Mouse (Mus musculus): ENCODE measurements around the gene Pde11a. TPM values are rescaled to one million over a fixed set of nuclear protein-coding genes. Genes with fewer than 3 reads are reported as not detected.
A peak's percentile ranks its signal among the peaks of the same experiment; 100 is the strongest.

Gene Pde11a
- polyA plus RNA-seq (2015; fragmentation: Nextera tagmentation; extraction: Ambion mirVana): 0.52 and 0.96 TPM in 2 replicates

DNA sequence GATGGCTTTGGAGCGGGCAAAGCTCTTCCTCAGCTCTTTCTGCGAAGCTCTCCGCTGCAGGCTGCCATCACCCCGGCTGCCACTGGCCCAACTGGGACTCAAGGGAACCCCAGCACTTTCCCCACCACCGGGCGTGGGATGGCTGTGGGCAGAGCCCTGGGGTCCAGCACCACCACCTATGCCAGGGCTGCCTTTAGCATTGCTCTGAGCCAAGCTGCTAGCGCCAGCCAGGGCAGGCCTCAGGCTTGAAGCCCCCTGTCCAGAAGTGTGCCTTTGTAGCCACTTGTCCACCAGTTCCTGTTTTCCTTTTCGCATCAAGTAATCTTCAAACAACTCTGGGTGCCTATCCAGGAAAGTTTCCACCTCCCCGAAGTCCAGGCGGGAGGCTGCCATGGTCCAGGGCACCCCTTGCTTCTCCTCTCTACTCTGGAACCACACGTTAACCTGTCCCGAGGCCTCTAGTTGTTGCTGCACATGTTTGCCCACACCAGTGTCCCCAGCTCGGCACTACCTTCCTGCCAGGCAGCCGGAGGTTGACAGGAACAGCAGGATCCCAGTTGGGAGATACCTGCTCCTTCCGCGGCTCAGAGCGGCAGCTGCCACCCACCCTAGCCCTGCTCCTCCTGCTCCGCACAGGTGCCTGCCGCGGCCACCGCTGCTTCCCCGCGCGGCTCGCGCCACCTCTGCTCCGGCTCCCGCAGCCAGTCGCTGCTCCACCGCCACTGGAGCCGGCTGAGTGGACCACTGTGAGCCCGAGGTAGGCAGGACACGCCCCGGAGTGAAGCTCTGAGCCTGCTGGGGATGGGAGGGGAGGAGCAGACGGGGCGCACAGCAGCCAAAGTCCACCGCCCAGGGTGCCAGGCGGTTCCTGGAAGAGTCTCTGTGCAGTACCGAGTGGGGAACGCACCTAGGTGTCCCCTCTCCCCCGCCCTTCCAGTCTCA, at the start of gene Pde11a:
Gene Pde11a (minus strand): TSS at position 560 of the 942 bp plus-strand sequence.
- peak; percentile 63 for ATAC-seq (replicated peaks)

DNA sequence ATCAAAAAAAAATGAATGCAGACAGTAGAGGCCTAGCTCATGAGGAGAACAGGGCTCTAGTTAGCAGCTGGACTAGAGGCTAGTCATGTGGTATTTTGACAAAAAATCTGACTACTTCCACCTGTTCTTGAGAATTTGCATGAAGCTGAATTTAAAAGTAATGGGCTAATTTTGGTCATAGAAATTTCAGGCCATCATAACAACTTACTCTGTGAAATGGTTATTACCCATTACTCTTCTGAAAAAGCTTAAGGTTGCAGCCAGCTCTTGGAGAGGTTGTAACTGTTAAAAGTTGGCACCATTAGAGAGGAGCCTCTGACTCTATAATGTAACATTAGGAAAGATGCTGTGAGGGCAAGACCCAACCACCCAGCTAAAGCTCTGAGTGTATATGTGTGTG, 48.0 kb upstream of the Pde11a start:
- Histone ChIP-seq H3K4me3 (no peak overlapping the region), H3K36me3 (replicated peaks) (peaks cover 9% of the 10 kb centered on the region), H3K4me2 (no peak overlapping the region), H3K9ac (no peak overlapping the region), H3K27ac (no peak overlapping the region), H3K27me3 (replicated peaks) (no peaks in the 10 kb centered on the region), H3K4me1 (no peaks in the 10 kb centered on the region), H3K9me3 (no peaks in the 10 kb centered on the region)
- no peak for ATAC-seq (replicated peaks)

More for the DNA sequence above, at the start of gene Pde11a:
- no peaks in the 10 kb centered on the region for H3K36me3 ChIP-seq (replicated peaks)
- peaks cover 6% of the 10 kb centered on the region; the same call in 1 of the 2 replicates for H3K4me1 ChIP-seq
- WGBS: 17% methylated on average over 41 of the region's 41 CpGs
- peak within 1 kb of the TSS; percentile 45 for H3K4me3 ChIP-seq
- peak within 1 kb of the TSS; percentile 92 for H3K4me2 ChIP-seq
- H3K9ac ChIP-seq: peak within 1 kb of the TSS; percentile 54
- peaks cover 7% of the 10 kb centered on the region; the same call in 1 of the 2 replicates for H3K27me3 ChIP-seq (replicated peaks)
- no peak within 1 kb of the TSS for H3K27ac ChIP-seq
- H3K9me3 ChIP-seq: no peaks in the 10 kb centered on the region

DNA sequence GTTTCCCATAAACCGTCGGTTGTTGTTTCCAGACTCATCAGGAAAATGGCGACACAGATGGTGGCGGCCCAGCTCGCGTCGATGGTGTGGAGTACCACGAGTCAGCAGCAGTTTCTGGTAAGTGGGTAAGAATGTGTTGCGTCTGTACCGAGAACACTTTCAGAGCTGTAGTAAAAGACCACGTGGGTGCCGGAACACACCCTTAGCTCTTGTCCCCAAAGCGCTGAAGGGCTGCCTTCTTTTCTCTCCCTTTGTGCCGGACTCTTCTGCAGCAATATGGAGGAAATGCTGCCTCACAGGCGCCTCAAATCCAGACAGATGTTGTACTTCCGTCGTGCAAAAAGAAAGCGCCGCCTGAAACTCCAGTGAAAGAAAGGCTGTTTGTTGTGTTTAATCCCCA, 40.1 kb upstream of the Pde11a start:
- H3K9ac ChIP-seq: no peak overlapping the region
- no peak overlapping the region for H3K4me2 ChIP-seq
- H3K27ac ChIP-seq: no peak overlapping the region
- ATAC-seq (replicated peaks): no peak
- H3K9me3 ChIP-seq: no peaks in the 10 kb centered on the region
- 96% methylated on average over 19 of the region's 19 CpGs for WGBS
- H3K27me3 ChIP-seq (replicated peaks): no peaks in the 10 kb centered on the region
- H3K4me1 ChIP-seq: no peaks in the 10 kb centered on the region
- peaks cover 53% of the 10 kb centered on the region for H3K36me3 ChIP-seq (replicated peaks)
- no peak overlapping the region for H3K4me3 ChIP-seq

DNA sequence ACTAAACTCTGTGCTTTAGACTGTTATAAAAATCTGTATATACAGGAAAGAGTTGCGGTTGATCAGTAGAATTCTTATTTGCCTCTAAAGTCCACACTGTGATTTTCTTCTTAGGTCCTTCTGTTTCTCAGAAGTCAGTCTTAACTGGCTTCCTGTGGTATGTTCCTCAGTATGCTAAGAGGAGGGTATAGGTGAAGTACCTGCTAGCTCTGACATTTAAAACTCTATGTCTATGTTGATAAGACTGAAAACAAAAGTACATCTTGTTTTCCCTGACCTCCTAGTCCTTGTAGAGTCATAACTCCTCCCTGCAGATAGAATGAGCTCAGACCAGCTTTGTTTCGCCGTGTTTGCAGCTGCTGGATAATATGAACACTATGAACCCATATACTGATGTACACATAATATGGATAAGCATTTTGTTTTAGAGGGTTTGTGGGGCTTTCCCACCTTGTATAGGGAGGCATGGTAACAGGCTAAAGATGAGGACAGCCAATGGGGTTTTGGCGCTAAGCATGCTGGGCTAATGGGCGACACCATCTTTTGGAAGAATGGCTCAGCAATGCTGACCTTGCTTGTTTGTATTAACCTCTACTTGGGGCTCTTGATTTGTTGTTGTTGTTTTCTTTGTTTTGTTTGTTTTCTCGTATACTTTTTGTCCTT, 36.1 kb upstream of the Pde11a start:
- Histone ChIP-seq H3K27ac (no peak overlapping the region), H3K4me1 (peaks cover 11% of the 10 kb centered on the region), H3K27me3 (replicated peaks) (no peaks in the 10 kb centered on the region), H3K4me2 (no peak overlapping the region), H3K9ac (no peak overlapping the region), H3K36me3 (replicated peaks) (peaks cover 47% of the 10 kb centered on the region), H3K9me3 (no peaks in the 10 kb centered on the region), H3K4me3 (no peak overlapping the region)
- ATAC-seq (replicated peaks): no peak
- 94% methylated on average over 6 of the region's 6 CpGs for WGBS

DNA sequence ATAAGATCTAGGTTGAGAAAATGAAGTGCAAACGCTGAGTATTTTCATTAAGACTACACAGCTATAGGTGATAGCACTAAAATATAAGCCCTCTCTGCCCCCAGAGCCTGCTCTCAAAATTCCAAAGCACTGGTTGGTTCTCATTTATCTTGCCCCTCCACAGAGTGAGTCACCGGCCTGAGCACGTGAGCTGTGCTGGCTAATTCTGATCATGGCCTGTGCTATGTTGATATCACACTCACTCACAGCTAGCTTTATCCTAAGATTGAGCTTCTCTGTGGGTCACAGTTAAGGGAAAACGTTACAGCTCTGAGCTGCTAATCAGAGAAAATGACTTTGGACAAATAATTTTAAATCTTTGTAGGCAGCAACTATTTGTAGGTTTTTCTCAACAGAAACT, 33.7 kb upstream of the Pde11a start:
- Histone ChIP-seq H3K27ac (no peak overlapping the region), H3K27me3 (replicated peaks) (no peaks in the 10 kb centered on the region), H3K4me2 (no peak overlapping the region), H3K4me1 (peaks cover 11% of the 10 kb centered on the region), H3K36me3 (replicated peaks) (peaks cover 26% of the 10 kb centered on the region), H3K4me3 (no peak overlapping the region), H3K9ac (no peak overlapping the region), H3K9me3 (no peaks in the 10 kb centered on the region)
- WGBS: 95% methylated on average over 4 of the region's 4 CpGs
- no peak for ATAC-seq (replicated peaks)

DNA sequence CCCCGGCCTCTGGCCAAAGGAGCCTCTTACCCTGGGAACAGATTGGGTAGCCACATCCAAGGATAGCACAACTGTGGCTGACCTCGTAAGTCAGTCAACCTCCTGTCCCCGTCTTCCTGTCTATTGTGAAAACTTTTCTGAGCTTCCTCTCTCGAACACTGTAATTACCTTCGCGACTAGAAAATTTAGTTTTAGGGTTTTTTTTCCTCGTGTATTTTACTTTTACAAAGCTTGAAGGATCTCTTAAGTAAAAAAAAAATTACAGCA, 32.0 kb upstream of the Pde11a start:
- Histone ChIP-seq H3K4me2 (peak overlapping the region; percentile 82), H3K27ac (no peak overlapping the region), H3K4me3 (peak overlapping the region; percentile 81), H3K9ac (peak overlapping the region; percentile 87), H3K9me3 (no peaks in the 10 kb centered on the region), H3K36me3 (replicated peaks) (peaks cover 23% of the 10 kb centered on the region), H3K27me3 (replicated peaks) (no peaks in the 10 kb centered on the region), H3K4me1 (peaks cover 11% of the 10 kb centered on the region)
- no peak for ATAC-seq (replicated peaks)
- WGBS: 2% methylated on average over 7 of the region's 7 CpGs

DNA sequence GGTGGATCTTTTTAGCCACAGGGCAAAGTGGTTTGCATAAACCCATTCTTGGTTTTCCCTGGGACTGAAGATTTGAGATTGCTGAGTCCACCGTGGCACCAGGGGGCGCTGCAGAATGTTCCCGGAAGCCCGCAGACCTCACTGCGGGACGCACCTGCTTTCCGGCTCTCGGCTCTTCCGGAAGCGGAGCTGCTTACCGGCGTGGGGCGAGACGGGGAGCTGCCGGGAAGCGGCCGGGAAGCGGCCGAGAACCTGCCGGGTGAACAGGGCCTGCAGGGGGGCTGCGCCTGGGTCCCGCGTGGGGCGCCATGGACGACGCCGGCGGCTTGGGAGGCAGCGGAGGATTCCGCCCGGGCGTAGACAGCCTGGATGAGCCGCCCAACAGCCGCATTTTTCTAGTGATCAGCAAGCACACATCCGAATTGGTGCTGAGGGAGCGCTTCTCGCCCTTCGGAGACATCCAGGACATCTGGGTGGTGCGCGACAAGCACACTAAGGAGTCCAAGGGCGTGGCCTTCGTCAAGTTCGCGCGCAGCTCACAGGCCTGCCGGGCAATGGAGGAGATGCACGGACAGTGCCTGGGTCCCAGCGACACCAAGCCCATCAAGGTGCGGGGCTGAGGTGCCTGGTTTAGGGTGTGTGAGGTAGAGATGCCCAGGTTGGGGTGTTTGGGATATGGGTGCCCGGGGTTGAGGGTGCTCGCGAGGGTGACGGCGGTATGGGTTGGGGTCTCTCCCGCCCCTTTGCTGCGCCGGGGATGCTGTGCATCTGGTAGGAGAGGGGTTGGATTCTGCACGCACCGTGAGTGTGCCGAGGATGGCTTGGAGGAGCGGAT, 31.5 kb upstream of the Pde11a start, which contains the start of gene Rbm45:
Gene Rbm45 (plus strand): TSS at position 164 of the 835 bp plus-strand sequence.
- peaks cover 20% of the 10 kb centered on the region for H3K36me3 ChIP-seq (replicated peaks)
- H3K4me3 ChIP-seq: peak within 1 kb of the TSS; percentile 81
- no peaks in the 10 kb centered on the region for H3K9me3 ChIP-seq
- H3K9ac ChIP-seq: peak within 1 kb of the TSS; percentile 87
- peak within 1 kb of the TSS; percentile 67 for H3K27ac ChIP-seq
- WGBS: under 1% methylated on average over 61 of the region's 61 CpGs
- H3K4me2 ChIP-seq: peak within 1 kb of the TSS; percentile 82
- H3K27me3 ChIP-seq (replicated peaks): no peaks in the 10 kb centered on the region
- H3K4me1 ChIP-seq: peaks cover 11% of the 10 kb centered on the region
- peak; percentile 95 for ATAC-seq (replicated peaks)

DNA sequence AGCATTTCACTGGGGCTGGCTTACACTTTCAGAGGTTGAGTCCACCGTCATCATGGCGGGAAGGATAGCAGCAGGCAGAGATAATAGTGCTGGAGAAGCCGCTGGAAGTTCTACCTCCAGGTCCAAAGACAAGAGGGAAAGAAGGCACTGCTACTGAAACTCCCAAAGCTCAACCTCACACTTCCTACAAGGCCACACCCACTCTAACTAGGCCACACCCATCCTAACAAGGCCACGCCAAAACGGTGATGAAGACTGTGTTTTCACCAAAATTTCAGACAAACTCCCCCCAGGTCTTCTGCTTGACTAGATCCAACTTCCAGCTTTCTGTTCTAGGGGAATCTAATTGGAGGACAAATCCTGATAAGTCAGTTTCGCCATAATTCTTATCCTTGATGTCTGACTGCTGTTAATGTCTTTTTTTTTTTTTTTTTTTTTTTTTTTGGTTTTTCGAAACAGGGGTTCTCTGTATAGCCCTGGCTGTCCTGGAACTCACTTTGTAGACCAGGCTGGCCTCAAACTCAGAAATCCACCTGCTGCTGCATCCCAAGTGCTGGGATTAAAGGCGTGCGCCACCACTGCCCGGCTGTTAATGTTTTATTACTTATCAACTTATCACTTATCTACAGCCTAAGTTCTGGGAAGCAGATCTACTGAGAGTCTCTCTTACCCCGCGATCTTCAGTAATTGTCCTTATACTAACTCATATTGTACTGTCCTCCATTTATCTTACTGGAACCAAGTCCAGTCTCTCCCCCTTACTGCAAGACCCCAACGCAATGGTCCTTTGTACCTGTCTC, 30.5 kb upstream of the Pde11a start:
- no peak overlapping the region for H3K4me3 ChIP-seq
- ATAC-seq (replicated peaks): peak; percentile 10; the same call in 1 of the 2 replicates
- 79% methylated on average over 13 of the region's 13 CpGs for WGBS
- H3K4me1 ChIP-seq: peaks cover 11% of the 10 kb centered on the region
- no peak overlapping the region for H3K27ac ChIP-seq
- peaks cover 14% of the 10 kb centered on the region for H3K36me3 ChIP-seq (replicated peaks)
- no peak overlapping the region for H3K4me2 ChIP-seq
- H3K27me3 ChIP-seq (replicated peaks): no peaks in the 10 kb centered on the region
- H3K9me3 ChIP-seq: no peaks in the 10 kb centered on the region
- no peak overlapping the region for H3K9ac ChIP-seq

DNA sequence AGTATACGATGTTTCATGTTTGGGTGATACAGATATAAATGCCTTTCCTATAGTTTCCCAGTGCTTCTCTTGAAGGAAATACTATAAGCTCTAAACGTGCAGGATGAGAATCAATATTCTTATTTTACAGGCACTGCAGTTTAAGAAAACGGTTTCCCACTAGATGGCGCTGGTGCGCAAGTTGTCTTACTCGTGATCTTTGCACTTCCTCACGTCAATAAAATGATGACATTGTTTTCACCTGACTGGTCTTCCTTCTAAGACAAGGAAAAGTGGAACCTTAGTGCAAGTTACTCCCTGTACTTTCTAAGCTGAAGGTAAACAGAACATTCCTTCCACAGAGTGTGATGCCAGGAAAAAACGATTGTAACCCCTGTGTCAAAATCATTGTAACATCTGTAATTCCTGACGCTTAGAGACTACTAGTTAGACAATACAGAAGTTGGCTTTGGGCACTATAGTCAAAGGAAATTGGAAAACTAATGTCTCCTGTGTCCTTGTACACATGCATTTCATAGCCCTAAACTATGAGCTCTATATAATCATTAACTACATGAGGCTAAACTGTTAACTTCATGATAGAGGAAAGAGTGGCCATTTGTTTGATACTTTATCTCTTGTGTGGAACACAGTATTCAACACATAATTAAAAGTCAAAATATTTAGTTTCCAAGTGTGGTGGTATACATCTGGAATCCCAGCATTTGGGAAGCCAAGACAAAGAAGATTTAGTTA, 28.8 kb upstream of the Pde11a start:
- no peak overlapping the region for H3K4me2 ChIP-seq
- no peaks in the 10 kb centered on the region for H3K9me3 ChIP-seq
- 19% methylated on average over 9 of the region's 9 CpGs for WGBS
- H3K36me3 ChIP-seq (replicated peaks): 0 out of 2 replicates have a peak, but pooled peaks cover 3% of the 10 kb centered on the region
- H3K4me3 ChIP-seq: no peak overlapping the region
- ATAC-seq (replicated peaks): no peak
- no peak overlapping the region for H3K9ac ChIP-seq
- no peak overlapping the region for H3K27ac ChIP-seq
- no peaks in the 10 kb centered on the region for H3K27me3 ChIP-seq (replicated peaks)
- peaks cover 11% of the 10 kb centered on the region for H3K4me1 ChIP-seq

DNA sequence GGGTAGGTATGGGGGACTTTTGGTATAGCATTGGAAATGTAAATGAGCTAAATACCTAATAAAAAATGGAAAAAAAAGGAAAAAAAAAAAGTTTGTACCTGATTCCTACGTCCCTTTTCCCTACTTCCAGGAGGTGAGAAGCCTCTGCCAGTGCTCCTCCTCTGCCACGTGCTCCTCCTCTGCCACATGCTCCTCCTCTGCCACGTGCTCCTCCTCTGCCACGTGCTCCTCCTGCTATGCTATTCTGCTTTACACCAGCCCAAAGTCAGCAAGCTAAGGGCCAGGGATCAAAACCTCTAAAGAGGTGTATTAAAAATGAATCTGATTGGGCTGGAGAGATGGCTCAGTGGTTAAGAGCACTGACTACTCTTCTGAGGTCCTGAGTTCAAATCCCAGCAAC, 27.2 kb upstream of the Pde11a start:
- 77% methylated on average over 4 of the region's 4 CpGs for WGBS
- no peak overlapping the region for H3K9ac ChIP-seq
- H3K27ac ChIP-seq: no peak overlapping the region
- H3K4me1 ChIP-seq: peaks cover 4% of the 10 kb centered on the region
- ATAC-seq (replicated peaks): no peak
- no peak overlapping the region for H3K4me2 ChIP-seq
- no peaks in the 10 kb centered on the region for H3K27me3 ChIP-seq (replicated peaks)
- H3K9me3 ChIP-seq: no peaks in the 10 kb centered on the region
- H3K36me3 ChIP-seq (replicated peaks): no peaks in the 10 kb centered on the region
- no peak overlapping the region for H3K4me3 ChIP-seq

DNA sequence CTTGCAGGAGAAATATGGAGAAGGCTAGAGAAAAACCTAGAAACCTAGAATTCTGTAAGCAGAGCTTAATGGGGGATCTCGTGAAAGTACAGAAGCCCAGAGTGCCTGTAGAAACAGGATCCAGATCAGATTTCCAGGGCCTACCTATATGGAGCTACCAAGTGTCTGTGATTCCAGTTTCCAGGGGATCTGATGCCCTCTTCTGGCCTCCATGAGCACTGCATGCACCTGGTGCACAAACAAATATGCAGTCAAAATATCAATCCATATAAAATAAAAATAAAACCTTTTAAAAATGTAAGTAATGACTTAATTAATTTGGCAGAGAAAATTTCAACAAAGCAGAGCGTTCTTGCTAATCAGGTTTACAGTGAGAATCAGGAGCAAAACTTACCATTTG, 23.5 kb upstream of the Pde11a start:
- 66% methylated on average over 2 of the region's 2 CpGs for WGBS
- Histone ChIP-seq H3K4me1 (no peaks in the 10 kb centered on the region), H3K4me3 (no peak overlapping the region), H3K27me3 (replicated peaks) (no peaks in the 10 kb centered on the region), H3K9me3 (no peaks in the 10 kb centered on the region), H3K27ac (no peak overlapping the region), H3K36me3 (replicated peaks) (no peaks in the 10 kb centered on the region), H3K9ac (no peak overlapping the region), H3K4me2 (no peak overlapping the region)
- no peak for ATAC-seq (replicated peaks)

All from midbrain, embryonic 15.5 days (tissue).